Mouse (Mus musculus): ENCODE data around the gene Mapkbp1.

DNA sequence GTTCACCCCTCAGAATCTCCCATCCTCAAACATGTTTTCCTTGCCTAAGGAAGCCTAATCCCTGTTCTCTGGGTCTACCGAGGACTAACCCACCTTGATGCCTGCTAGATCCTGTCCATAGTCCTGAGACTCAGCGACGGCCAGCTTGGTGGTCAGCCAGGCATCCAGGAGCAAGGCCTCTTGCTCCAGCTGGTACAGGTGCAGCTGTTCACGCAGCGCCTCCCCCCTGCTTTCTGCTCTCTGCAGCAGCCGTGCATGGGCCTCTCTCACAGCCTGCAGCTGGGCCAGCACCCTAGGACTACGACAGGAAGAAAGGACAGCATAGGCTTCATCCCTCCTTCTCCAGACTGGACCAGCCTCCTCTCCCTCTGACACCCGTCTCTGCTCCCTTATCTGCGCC, 75.7 kb downstream of the Mapkbp1 start:
- TF ChIP-seq CTCF (IDR thresholded peaks at IDR 0.05; ENCODE audit: control insufficient read depth, insufficient read depth, insufficient read length) (no peak), CEBPB (IDR thresholded peaks at IDR 0.05; ENCODE audit: low read depth) (no peak), MAX (IDR thresholded peaks at IDR 0.05) (no peak), USF1 (IDR thresholded peaks at IDR 0.05; ENCODE audit: low read depth) (no peak), MYOG (IDR thresholded peaks at IDR 0.05; ENCODE audit: control insufficient read depth, extremely low read depth, insufficient read length) (no peak), MYOD1 (IDR thresholded peaks at IDR 0.05; ENCODE audit: control insufficient read depth, insufficient read length, low read depth) (no peak), FOSL1 (IDR thresholded peaks at IDR 0.05; ENCODE audit: insufficient read depth, low read length, poor library complexity, severe bottlenecking) (no peak)

All from C2C12 (cell line).